Mouse (Mus musculus): ENCODE measurements around the gene Larp7. TPM values are rescaled to one million over a fixed set of nuclear protein-coding genes. Genes with fewer than 3 reads are reported as not detected.

Larp7 gene
- polyA plus RNA-seq, 1 experiment = not detected

- 47% methylated on average over 5 of the region's 5 CpGs for WGBS
- TF ChIP-seq POLR2A (IDR thresholded peaks at IDR 0.05; ENCODE audit: insufficient read depth, low read depth, low read length) (no peak), CTCF (IDR thresholded peaks at IDR 0.05; ENCODE audit: insufficient read depth, low read depth, low read length) (no peak)
- Histone ChIP-seq H3K27ac (ENCODE audit: insufficient read depth, low read depth, low read length) (no peak overlapping the region), H3K4me3 (ENCODE audit: insufficient read depth, low read depth, low read length) (no peak overlapping the region), H3K4me1 (ENCODE audit: control insufficient read depth, insufficient read depth, low read length) (no peaks in the 10 kb centered on the region)
Measured at GRCm38 (mm10) chr3:127547882-127548281, 5.3 kb downstream of the Larp7 start.

- Histone ChIP-seq H3K4me3 (ENCODE audit: insufficient read depth, low read depth, low read length) (no peak overlapping the region), H3K27ac (ENCODE audit: insufficient read depth, low read depth, low read length) (no peak overlapping the region), H3K4me1 (ENCODE audit: control insufficient read depth, insufficient read depth, low read length) (no peaks in the 10 kb centered on the region)
- no peak for TF ChIP-seq POLR2A (IDR thresholded peaks at IDR 0.05; ENCODE audit: insufficient read depth, low read depth, low read length)
- no peak for TF ChIP-seq CTCF (IDR thresholded peaks at IDR 0.05; ENCODE audit: insufficient read depth, low read depth, low read length)
- WGBS = 55% methylated on average over 5 of the region's 5 CpGs
Measured at GRCm38 (mm10) chr3:127544610-127545121, 8.5 kb downstream of the Larp7 start.

DNA sequence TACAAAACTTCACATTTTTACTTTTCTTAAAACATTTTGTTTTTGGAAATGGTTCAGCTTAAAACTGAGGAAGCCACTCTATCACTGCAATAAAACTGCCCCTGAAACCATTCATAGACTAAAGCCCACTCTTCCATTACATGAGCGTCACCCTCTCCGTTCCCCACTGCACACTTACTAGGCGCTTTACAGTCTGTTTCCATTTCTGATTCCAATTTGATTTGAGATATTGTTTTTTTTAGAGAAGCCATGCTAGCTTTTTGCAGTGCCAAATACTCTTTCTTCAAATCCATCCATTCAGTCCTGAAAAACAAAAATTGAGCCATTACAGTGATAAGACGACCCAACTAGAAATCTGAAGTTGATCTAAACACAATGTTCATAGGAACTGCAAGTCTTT lies 9.2 kb downstream of the Larp7 start:
- Histone ChIP-seq H3K4me1 (ENCODE audit: control insufficient read depth, insufficient read depth, low read length) (no peaks in the 10 kb centered on the region), H3K27ac (ENCODE audit: insufficient read depth, low read depth, low read length) (no peak overlapping the region), H3K4me3 (ENCODE audit: insufficient read depth, low read depth, low read length) (no peak overlapping the region)
- no peak for TF ChIP-seq CTCF (IDR thresholded peaks at IDR 0.05; ENCODE audit: insufficient read depth, low read depth, low read length)
- no peak for TF ChIP-seq POLR2A (IDR thresholded peaks at IDR 0.05; ENCODE audit: insufficient read depth, low read depth, low read length)
- 93% methylated on average over 4 of the region's 4 CpGs for WGBS

- H3K27ac ChIP-seq (ENCODE audit: insufficient read depth, low read depth, low read length) = no peak overlapping the region
- no peaks in the 10 kb centered on the region for H3K4me1 ChIP-seq (ENCODE audit: control insufficient read depth, insufficient read depth, low read length)
- WGBS = 80% methylated on average over 6 of the region's 6 CpGs
- TF ChIP-seq POLR2A (IDR thresholded peaks at IDR 0.05; ENCODE audit: insufficient read depth, low read depth, low read length) = no peak
- TF ChIP-seq CTCF (IDR thresholded peaks at IDR 0.05; ENCODE audit: insufficient read depth, low read depth, low read length) = no peak
- no peak overlapping the region for H3K4me3 ChIP-seq (ENCODE audit: insufficient read depth, low read depth, low read length)
Measured at GRCm38 (mm10) chr3:127539193-127539592, 14.0 kb downstream of the Larp7 start.

GRCm38 (mm10) chr3:127530293-127530692 lies 22.9 kb downstream of the Larp7 start:
- Histone ChIP-seq H3K4me3 (ENCODE audit: insufficient read depth, low read depth, low read length) (no peak overlapping the region), H3K27ac (ENCODE audit: insufficient read depth, low read depth, low read length) (no peak overlapping the region), H3K4me1 (ENCODE audit: control insufficient read depth, insufficient read depth, low read length) (no peaks in the 10 kb centered on the region)
- 23% methylated on average over 4 of the region's 4 CpGs for WGBS
- no peak for TF ChIP-seq POLR2A (IDR thresholded peaks at IDR 0.05; ENCODE audit: insufficient read depth, low read depth, low read length)
- TF ChIP-seq CTCF (IDR thresholded peaks at IDR 0.05; ENCODE audit: insufficient read depth, low read depth, low read length) = no peak

- no peak overlapping the region for H3K27ac ChIP-seq (ENCODE audit: insufficient read depth, low read depth, low read length)
- TF ChIP-seq POLR2A (IDR thresholded peaks at IDR 0.05; ENCODE audit: insufficient read depth, low read depth, low read length) = no peak
- no peak for TF ChIP-seq CTCF (IDR thresholded peaks at IDR 0.05; ENCODE audit: insufficient read depth, low read depth, low read length)
- no peaks in the 10 kb centered on the region for H3K4me1 ChIP-seq (ENCODE audit: control insufficient read depth, insufficient read depth, low read length)
- no peak overlapping the region for H3K4me3 ChIP-seq (ENCODE audit: insufficient read depth, low read depth, low read length)
- WGBS = 85% methylated on average over 4 of the region's 4 CpGs
Measured at GRCm38 (mm10) chr3:127529824-127530223, 23.3 kb downstream of the Larp7 start.

GRCm38 (mm10) chr3:127529210-127529609 lies 23.9 kb downstream of the Larp7 start:
- TF ChIP-seq CTCF (IDR thresholded peaks at IDR 0.05; ENCODE audit: insufficient read depth, low read depth, low read length) (no peak), POLR2A (IDR thresholded peaks at IDR 0.05; ENCODE audit: insufficient read depth, low read depth, low read length) (no peak)
- 83% methylated on average over 3 of the region's 3 CpGs for WGBS

DNA sequence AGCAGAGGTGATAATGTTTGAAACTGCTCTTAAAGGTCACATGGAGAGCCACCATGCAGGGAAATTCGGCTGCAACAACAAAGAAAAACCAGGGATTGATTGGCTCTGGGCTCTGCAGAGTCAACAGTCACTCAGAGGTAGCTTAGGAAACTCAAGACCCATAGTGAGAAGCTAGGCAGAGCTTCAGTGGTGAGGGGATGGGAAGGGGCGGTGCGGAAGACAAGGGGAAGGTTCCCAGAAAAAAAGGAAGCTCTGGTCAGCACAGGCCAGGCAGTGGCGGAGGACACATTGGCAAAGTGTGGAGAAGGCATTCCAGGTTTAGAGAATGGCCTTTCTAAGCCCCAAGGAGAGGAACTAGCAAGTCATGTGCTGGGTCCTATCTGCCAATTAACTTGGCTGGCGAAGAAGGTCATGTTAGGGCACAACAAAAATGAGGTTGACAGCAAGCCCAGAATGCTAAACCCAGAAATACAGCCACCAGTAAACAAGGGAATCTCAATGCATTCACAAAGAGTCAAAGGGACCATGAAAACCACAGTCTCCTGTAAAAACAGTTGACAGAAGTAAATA lies 25.6 kb downstream of the Larp7 start:
- no peaks in the 10 kb centered on the region for H3K4me1 ChIP-seq (ENCODE audit: control insufficient read depth, insufficient read depth, low read length)
- H3K4me3 ChIP-seq (ENCODE audit: insufficient read depth, low read depth, low read length) = no peak overlapping the region
- no peak overlapping the region for H3K27ac ChIP-seq (ENCODE audit: insufficient read depth, low read depth, low read length)
- TF ChIP-seq POLR2A (IDR thresholded peaks at IDR 0.05; ENCODE audit: insufficient read depth, low read depth, low read length) = no peak
- TF ChIP-seq CTCF (IDR thresholded peaks at IDR 0.05; ENCODE audit: insufficient read depth, low read depth, low read length) = no peak
- 61% methylated on average over 5 of the region's 5 CpGs for WGBS

More at GRCm38 (mm10) chr3:127529210-127529609, 23.9 kb downstream of the Larp7 start:
- H3K4me1 ChIP-seq (ENCODE audit: control insufficient read depth, insufficient read depth, low read length) = no peaks in the 10 kb centered on the region
- H3K4me3 ChIP-seq (ENCODE audit: insufficient read depth, low read depth, low read length) = no peak overlapping the region
- no peak overlapping the region for H3K27ac ChIP-seq (ENCODE audit: insufficient read depth, low read depth, low read length)

GRCm38 (mm10) chr3:127525188-127525819 lies 27.8 kb downstream of the Larp7 start:
- Histone ChIP-seq H3K27ac (ENCODE audit: insufficient read depth, low read depth, low read length) (no peak overlapping the region), H3K4me1 (ENCODE audit: control insufficient read depth, insufficient read depth, low read length) (no peaks in the 10 kb centered on the region), H3K4me3 (ENCODE audit: insufficient read depth, low read depth, low read length) (no peak overlapping the region)
- TF ChIP-seq POLR2A (IDR thresholded peaks at IDR 0.05; ENCODE audit: insufficient read depth, low read depth, low read length) (no peak), CTCF (IDR thresholded peaks at IDR 0.05; ENCODE audit: insufficient read depth, low read depth, low read length) (no peak)
- 61% methylated on average over 8 of the region's 8 CpGs for WGBS
